Mouse (Mus musculus) lung, postnatal 36 days (tissue): ENCODE results near the gene Apba3.

Experiments
- DNase-seq: peaks from one replicate; pipeline ENCODE4 v3.0.0; 2022; ENCODE audit warnings: mixed read lengths

Gene Apba3

GRCm38 (mm10) chr10:81309571-81309970, 42.8 kb downstream of the Apba3 start:
- DNase-seq, result no peak

- DNase-seq, result no peak
These were observed 46.8 kb downstream of the Apba3 start for GRCm38 (mm10) chr10:81313581-81313980.

- no peak for DNase-seq
These were observed 47.4 kb downstream of the Apba3 start for GRCm38 (mm10) chr10:81314201-81314600.

GRCm38 (mm10) chr10:81315587-81315986, 48.8 kb downstream of the Apba3 start:
- DNase-seq, result no peak

GRCm38 (mm10) chr10:81316338-81317060, 49.7 kb downstream of the Apba3 start:
- DNase-seq, result peak; percentile 54

- DNase-seq, result peak; percentile 88
These were observed 50.5 kb downstream of the Apba3 start for GRCm38 (mm10) chr10:81317273-81317672.

- DNase-seq, result peak; percentile 54
These were observed 52.0 kb downstream of the Apba3 start for GRCm38 (mm10) chr10:81318589-81319329.

- no peak for DNase-seq
These were observed 52.6 kb downstream of the Apba3 start for GRCm38 (mm10) chr10:81319330-81319699.

GRCm38 (mm10) chr10:81319741-81320549, 53.2 kb downstream of the Apba3 start:
- DNase-seq, result peak; percentile 27

- peak; percentile 100 for DNase-seq
These were observed 54.0 kb downstream of the Apba3 start, which contains the start of gene Cactin for GRCm38 (mm10) chr10:81320550-81321347. Gene Cactin, plus strand, starts transcription at chr10:81321103.

- no peak for DNase-seq
These were observed 54.7 kb downstream of the Apba3 start for GRCm38 (mm10) chr10:81321436-81321835.

- no peak for DNase-seq
These were observed 55.7 kb downstream of the Apba3 start for GRCm38 (mm10) chr10:81322444-81322843.
